Mouse (Mus musculus) megakaryocyte, embryonic 14.5 days (primary cell): ENCODE results near the gene Ttc38.

ENCODE experiments used
- FLI1 ChIP-seq: IDR thresholded peaks from 2 replicates; pipeline ENCODE4 v1.6.1; 2012; ENCODE audit warnings: low read length, inconsistent platforms, mixed read lengths
- GATA1 ChIP-seq: IDR thresholded peaks from 3 replicates; pipeline ENCODE4 v1.6.1; 2012; ENCODE audit warnings: mixed read lengths, low read length, inconsistent platforms, borderline replicate concordance

- no peak for TF ChIP-seq GATA1
- TF ChIP-seq FLI1: no peak
These were observed 10.1 kb upstream of the Ttc38 start for GRCm38 (mm10) chr15:85822011-85822359.
